Mouse (Mus musculus): ENCODE data around the gene Otol1. TPM values are rescaled to one million over a fixed set of nuclear protein-coding genes. Genes with fewer than 3 reads are reported as not detected.

The Otol1 gene
- not detected in 2 replicates for polyA plus RNA-seq (2015; fragmentation: Nextera tagmentation; extraction: Ambion mirVana)

GRCm38 (mm10) chr3:70007313-70007712 lies at the start of gene Otol1:
TSS of gene Otol1 (plus strand) at chr3:70007613.
- H3K4me3 ChIP-seq (ENCODE audit: low read length) = no peak within 1 kb of the TSS
- H3K4me1 ChIP-seq (ENCODE audit: control insufficient read depth, insufficient read depth, low read length) = no peaks in the 10 kb centered on the region
- WGBS = 79% methylated on average over 4 of the region's 4 CpGs
- H3K9me3 ChIP-seq (ENCODE audit: control insufficient read depth, low read length) = no peaks in the 10 kb centered on the region
- ATAC-seq = no peak
- H3K27me3 ChIP-seq (replicated peaks; ENCODE audit: control insufficient read depth, insufficient read depth, low read length) = no peaks in the 10 kb centered on the region
- H3K9ac ChIP-seq (ENCODE audit: low read depth, low read length) = no peak within 1 kb of the TSS
- no peaks in the 10 kb centered on the region for H3K36me3 ChIP-seq (ENCODE audit: control insufficient read depth, insufficient read depth, low read length)
- H3K27ac ChIP-seq (ENCODE audit: low read length) = no peak within 1 kb of the TSS
- H3K4me2 ChIP-seq (ENCODE audit: low read depth, low read length) = no peak within 1 kb of the TSS

- no peak overlapping the region for H3K4me3 ChIP-seq (ENCODE audit: low read length)
These were observed 45.2 kb upstream of the Otol1 start for GRCm38 (mm10) chr3:69962187-69962586.

GRCm38 (mm10) chr3:69971482-69972097 lies 35.8 kb upstream of the Otol1 start:
- H3K4me2 ChIP-seq (ENCODE audit: low read depth, low read length) = no peak overlapping the region
- H3K9me3 ChIP-seq (ENCODE audit: control insufficient read depth, low read length) = no peaks in the 10 kb centered on the region
- H3K4me1 ChIP-seq (ENCODE audit: control insufficient read depth, insufficient read depth, low read length) = no peaks in the 10 kb centered on the region
- H3K4me3 ChIP-seq (ENCODE audit: low read length) = no peak overlapping the region
- no peaks in the 10 kb centered on the region for H3K27me3 ChIP-seq (replicated peaks; ENCODE audit: control insufficient read depth, insufficient read depth, low read length)
- H3K36me3 ChIP-seq (ENCODE audit: control insufficient read depth, insufficient read depth, low read length) = no peaks in the 10 kb centered on the region
- ATAC-seq = no peak
- no peak overlapping the region for H3K9ac ChIP-seq (ENCODE audit: low read depth, low read length)
- H3K27ac ChIP-seq (ENCODE audit: low read length) = no peak overlapping the region
- WGBS = 78% methylated on average over 6 of the region's 6 CpGs

More at GRCm38 (mm10) chr3:69962187-69962586, 45.2 kb upstream of the Otol1 start:
- no peaks in the 10 kb centered on the region for H3K36me3 ChIP-seq (ENCODE audit: control insufficient read depth, insufficient read depth, low read length)
- no peaks in the 10 kb centered on the region for H3K27me3 ChIP-seq (replicated peaks; ENCODE audit: control insufficient read depth, insufficient read depth, low read length)
- H3K9ac ChIP-seq (ENCODE audit: low read depth, low read length) = no peak overlapping the region
- H3K9me3 ChIP-seq (ENCODE audit: control insufficient read depth, low read length) = no peaks in the 10 kb centered on the region
- H3K4me2 ChIP-seq (ENCODE audit: low read depth, low read length) = no peak overlapping the region
- H3K4me1 ChIP-seq (ENCODE audit: control insufficient read depth, insufficient read depth, low read length) = no peaks in the 10 kb centered on the region
- ATAC-seq = no peak
- 56% methylated on average over 5 of the region's 5 CpGs for WGBS
- H3K27ac ChIP-seq (ENCODE audit: low read length) = no peak overlapping the region

- no peak for ATAC-seq
- Histone ChIP-seq H3K36me3 (ENCODE audit: control insufficient read depth, insufficient read depth, low read length) (no peaks in the 10 kb centered on the region), H3K9me3 (ENCODE audit: control insufficient read depth, low read length) (no peaks in the 10 kb centered on the region), H3K4me2 (ENCODE audit: low read depth, low read length) (no peak overlapping the region), H3K4me3 (ENCODE audit: low read length) (no peak overlapping the region), H3K27me3 (replicated peaks; ENCODE audit: control insufficient read depth, insufficient read depth, low read length) (no peaks in the 10 kb centered on the region), H3K9ac (ENCODE audit: low read depth, low read length) (no peak overlapping the region), H3K27ac (ENCODE audit: low read length) (no peak overlapping the region), H3K4me1 (ENCODE audit: control insufficient read depth, insufficient read depth, low read length) (no peaks in the 10 kb centered on the region)
These were observed 29.3 kb upstream of the Otol1 start for GRCm38 (mm10) chr3:69978092-69978491.

- Histone ChIP-seq H3K4me2 (ENCODE audit: low read depth, low read length) (no peak overlapping the region), H3K9ac (ENCODE audit: low read depth, low read length) (no peak overlapping the region), H3K27me3 (replicated peaks; ENCODE audit: control insufficient read depth, insufficient read depth, low read length) (no peaks in the 10 kb centered on the region), H3K4me1 (ENCODE audit: control insufficient read depth, insufficient read depth, low read length) (no peaks in the 10 kb centered on the region), H3K36me3 (ENCODE audit: control insufficient read depth, insufficient read depth, low read length) (no peaks in the 10 kb centered on the region), H3K4me3 (ENCODE audit: low read length) (no peak overlapping the region), H3K27ac (ENCODE audit: low read length) (no peak overlapping the region), H3K9me3 (ENCODE audit: control insufficient read depth, low read length) (no peaks in the 10 kb centered on the region)
- 42% methylated on average over 4 of the region's 4 CpGs for WGBS
- no peak for ATAC-seq
These were observed 13.6 kb upstream of the Otol1 start for GRCm38 (mm10) chr3:69993806-69994205.

- no peak for ATAC-seq
- WGBS = 51% methylated on average over 9 of the region's 9 CpGs
These were observed 5.9 kb upstream of the Otol1 start for GRCm38 (mm10) chr3:70001540-70001939.

GRCm38 (mm10) chr3:70003126-70003764 lies 4.2 kb upstream of the Otol1 start:
- H3K9ac ChIP-seq (ENCODE audit: low read depth, low read length) = no peak overlapping the region
- no peak overlapping the region for H3K4me2 ChIP-seq (ENCODE audit: low read depth, low read length)
- no peaks in the 10 kb centered on the region for H3K36me3 ChIP-seq (ENCODE audit: control insufficient read depth, insufficient read depth, low read length)
- no peaks in the 10 kb centered on the region for H3K4me1 ChIP-seq (ENCODE audit: control insufficient read depth, insufficient read depth, low read length)
- no peaks in the 10 kb centered on the region for H3K27me3 ChIP-seq (replicated peaks; ENCODE audit: control insufficient read depth, insufficient read depth, low read length)
- no peak for ATAC-seq
- H3K4me3 ChIP-seq (ENCODE audit: low read length) = no peak overlapping the region
- 79% methylated on average over 17 of the region's 17 CpGs for WGBS
- no peaks in the 10 kb centered on the region for H3K9me3 ChIP-seq (ENCODE audit: control insufficient read depth, low read length)
- no peak overlapping the region for H3K27ac ChIP-seq (ENCODE audit: low read length)

More at GRCm38 (mm10) chr3:70001540-70001939, 5.9 kb upstream of the Otol1 start:
- no peak overlapping the region for H3K27ac ChIP-seq (ENCODE audit: low read length)
- H3K9me3 ChIP-seq (ENCODE audit: control insufficient read depth, low read length) = no peaks in the 10 kb centered on the region
- H3K36me3 ChIP-seq (ENCODE audit: control insufficient read depth, insufficient read depth, low read length) = no peaks in the 10 kb centered on the region
- H3K4me1 ChIP-seq (ENCODE audit: control insufficient read depth, insufficient read depth, low read length) = no peaks in the 10 kb centered on the region
- no peaks in the 10 kb centered on the region for H3K27me3 ChIP-seq (replicated peaks; ENCODE audit: control insufficient read depth, insufficient read depth, low read length)
- H3K4me3 ChIP-seq (ENCODE audit: low read length) = no peak overlapping the region
- H3K9ac ChIP-seq (ENCODE audit: low read depth, low read length) = no peak overlapping the region
- H3K4me2 ChIP-seq (ENCODE audit: low read depth, low read length) = no peak overlapping the region

- no peaks in the 10 kb centered on the region for H3K4me1 ChIP-seq (ENCODE audit: control insufficient read depth, insufficient read depth, low read length)
- no peak overlapping the region for H3K9ac ChIP-seq (ENCODE audit: low read depth, low read length)
- WGBS = 43% methylated on average over 7 of the region's 7 CpGs
- H3K27me3 ChIP-seq (replicated peaks; ENCODE audit: control insufficient read depth, insufficient read depth, low read length) = no peaks in the 10 kb centered on the region
- no peak overlapping the region for H3K4me3 ChIP-seq (ENCODE audit: low read length)
- no peak overlapping the region for H3K4me2 ChIP-seq (ENCODE audit: low read depth, low read length)
- ATAC-seq = no peak
- H3K27ac ChIP-seq (ENCODE audit: low read length) = no peak overlapping the region
- no peaks in the 10 kb centered on the region for H3K9me3 ChIP-seq (ENCODE audit: control insufficient read depth, low read length)
- no peaks in the 10 kb centered on the region for H3K36me3 ChIP-seq (ENCODE audit: control insufficient read depth, insufficient read depth, low read length)
These were observed 3.5 kb upstream of the Otol1 start for GRCm38 (mm10) chr3:70003955-70004354.

GRCm38 (mm10) chr3:70004379-70004778 lies 3.0 kb upstream of the Otol1 start:
- Histone ChIP-seq H3K4me1 (ENCODE audit: control insufficient read depth, insufficient read depth, low read length) (no peaks in the 10 kb centered on the region), H3K4me3 (ENCODE audit: low read length) (no peak overlapping the region), H3K4me2 (ENCODE audit: low read depth, low read length) (no peak overlapping the region), H3K27ac (ENCODE audit: low read length) (no peak overlapping the region), H3K27me3 (replicated peaks; ENCODE audit: control insufficient read depth, insufficient read depth, low read length) (no peaks in the 10 kb centered on the region), H3K36me3 (ENCODE audit: control insufficient read depth, insufficient read depth, low read length) (no peaks in the 10 kb centered on the region), H3K9ac (ENCODE audit: low read depth, low read length) (no peak overlapping the region), H3K9me3 (ENCODE audit: control insufficient read depth, low read length) (no peaks in the 10 kb centered on the region)
- 71% methylated on average over 8 of the region's 8 CpGs for WGBS
- no peak for ATAC-seq

Measured in intestine, embryonic 16.5 days (tissue).